ENCODE assay signal across 9 mouse cellular contexts in genomic region chr13:59228059-59228830, GRCm38 (mm10).
DNase-seq lines count a peak whose midpoint lies in the region; ATAC-seq lines count a peak whose summit lies in the region.
"Had no signal": no experiment of that assay in that cellular context is flagged by ENCODE, and none has a peak within 500 bp of the region (broad histone marks: within the 10 kb centered on the region; RNA-seq: fewer than 3 reads in every experiment).

No protein-coding gene starts in this region.

- H3K27me3 ChIP-seq in heart, embryonic 12.5 days (replicated peaks) = no peaks in the 10 kb centered on the region
- no peaks in the 10 kb centered on the region for H3K27me3 ChIP-seq in liver, embryonic 11.5 days (replicated peaks; ENCODE audit: control insufficient read depth, insufficient read depth, low read length)
- no peaks in the 10 kb centered on the region for H3K27me3 ChIP-seq in hindbrain, embryonic 11.5 days (ENCODE audit: control insufficient read depth, insufficient read depth, low read length)
- H3K27me3 ChIP-seq: neural tube, embryonic 13.5 days had no signal

- H3K4me1 ChIP-seq in heart, embryonic 12.5 days (replicated peaks) = peaks cover 14% of the 10 kb centered on the region
- no peaks in the 10 kb centered on the region; the same call in 1 of the 2 replicates for H3K4me1 ChIP-seq in liver, embryonic 11.5 days (replicated peaks; ENCODE audit: control insufficient read depth, insufficient read depth, low read length)
- H3K4me1 ChIP-seq in hindbrain, embryonic 11.5 days (replicated peaks; ENCODE audit: control insufficient read depth, insufficient read depth, low read length) = no peaks in the 10 kb centered on the region

- 23% methylated on average over 12 of the region's 12 CpGs for WGBS in heart, embryonic 12.5 days
- whole genome bisulfite sequencing in liver, embryonic 11.5 days = 49% methylated on average over 12 of the region's 12 CpGs
- 73% methylated on average over 12 of the region's 12 CpGs for WGBS in hindbrain, embryonic 11.5 days

- peak; percentile 59; the same call in 1 of the 2 replicates for ATAC-seq in heart, embryonic 12.5 days (ENCODE audit: insufficient number of reproducible peaks, low FRiP score)
- peak; percentile 56; the same call in 1 of the 2 replicates for ATAC-seq in liver, embryonic 11.5 days (replicated peaks; ENCODE audit: low FRiP score)
- ATAC-seq in hindbrain, embryonic 11.5 days (ENCODE audit: low FRiP score) = no peak
- no peak for ATAC-seq in erythroblast, adult 5-6 weeks (replicated peaks; ENCODE audit: low FRiP score, poor library complexity, severe bottlenecking)

- H3K9ac ChIP-seq in heart, embryonic 12.5 days = no peak overlapping the region
- H3K9ac ChIP-seq in liver, embryonic 11.5 days (ENCODE audit: low read depth, low read length) = no peak overlapping the region
- no peak overlapping the region for H3K9ac ChIP-seq in hindbrain, embryonic 11.5 days (ENCODE audit: low read depth, low read length)
- H3K9ac ChIP-seq: neural tube, embryonic 13.5 days had no signal

- H3K36me3 ChIP-seq in heart, embryonic 12.5 days = no peaks in the 10 kb centered on the region
- H3K36me3 ChIP-seq in liver, embryonic 11.5 days (ENCODE audit: control insufficient read depth, insufficient read depth, low read length) = no peaks in the 10 kb centered on the region
- no peaks in the 10 kb centered on the region for H3K36me3 ChIP-seq in hindbrain, embryonic 11.5 days (ENCODE audit: control insufficient read depth, insufficient read depth, low read length)
- H3K36me3 ChIP-seq: neural tube, embryonic 13.5 days had no signal

- peak overlapping the region; percentile 31 for H3K4me2 ChIP-seq in heart, embryonic 12.5 days
- no peak overlapping the region for H3K4me2 ChIP-seq in liver, embryonic 11.5 days
- H3K4me2 ChIP-seq in hindbrain, embryonic 11.5 days (replicated peaks; ENCODE audit: low read depth, low read length) = no peak overlapping the region
- H3K4me2 ChIP-seq: neural tube, embryonic 13.5 days had no signal

- DNase-seq in testis, postnatal 14 days (ENCODE audit: low spot score) = peak; percentile 22
- DNase-seq in testis, postnatal 10 days (ENCODE audit: low spot score) = no peak
- DNase-seq in liver, embryonic 11.5 days (ENCODE audit: low spot score) = no peak
- DNase-seq in ovary, postnatal 36 days (ENCODE audit: low spot score) = peak; percentile 48
- no peak for DNase-seq in hindbrain, embryonic 11.5 days (ENCODE audit: low spot score)
- DNase-seq in cerebellum, adult 8-10 months = no peak

- H3K4me3 ChIP-seq in heart, embryonic 12.5 days = no peak overlapping the region
- H3K4me3 ChIP-seq in liver, embryonic 11.5 days (ENCODE audit: low read depth, low read length) = no peak overlapping the region
- H3K4me3 ChIP-seq in hindbrain, embryonic 11.5 days (ENCODE audit: low read depth, low read length) = no peak overlapping the region
- H3K4me3 ChIP-seq: neural tube, embryonic 13.5 days had no signal

- peak overlapping the region; percentile 15; the same call in 1 of the 2 replicates for H3K27ac ChIP-seq in heart, embryonic 12.5 days (ENCODE audit: poor library complexity, severe bottlenecking)
- no peak overlapping the region; the same call in 1 of the 2 replicates for H3K27ac ChIP-seq in liver, embryonic 11.5 days (ENCODE audit: low read depth, low read length)
- H3K27ac ChIP-seq in hindbrain, embryonic 11.5 days (ENCODE audit: low read depth, low read length) = no peak overlapping the region
- H3K27ac ChIP-seq: neural tube, embryonic 13.5 days had no signal

- H3K9me3 ChIP-seq in heart, embryonic 12.5 days (replicated peaks) = 0 out of 2 replicates have a peak, but pooled peaks cover 3% of the 10 kb centered on the region
- no peaks in the 10 kb centered on the region for H3K9me3 ChIP-seq in liver, embryonic 11.5 days (ENCODE audit: control insufficient read depth, low read length)
- H3K9me3 ChIP-seq in hindbrain, embryonic 11.5 days (ENCODE audit: control insufficient read depth, low read length) = no peaks in the 10 kb centered on the region
- H3K9me3 ChIP-seq: neural tube, embryonic 13.5 days had no signal

Comparison
In these comparisons a context has a peak if more than half of its experiments do, and no peak if none do; other contexts are left out.
1. DNase-seq: peak in testis, postnatal 14 days (single experiment) and ovary, postnatal 36 days (single experiment); none in testis, postnatal 10 days (single experiment), liver, embryonic 11.5 days (single experiment), hindbrain, embryonic 11.5 days (single experiment) and cerebellum, adult 8-10 months (single experiment).
2. ATAC-seq: peak in heart, embryonic 12.5 days (single experiment) and liver, embryonic 11.5 days (single experiment); none in hindbrain, embryonic 11.5 days (single experiment) and erythroblast, adult 5-6 weeks (single experiment).